Mouse (Mus musculus) brain, embryonic 14.5 days (tissue): ENCODE measurements around the gene Slc25a33.

ENCODE experiments used
- CTCF ChIP-seq: fragments of 200-500 bp; IDR thresholded peaks from 2 replicates; pipeline ENCODE4 v1.5.1; 2012; ENCODE audit warnings: inconsistent platforms, mild to moderate bottlenecking, moderate library complexity, borderline replicate concordance; ENCODE audit not compliant: insufficient read depth, insufficient read length; ENCODE audit errors: extremely low read depth
- POLR2A ChIP-seq: fragments of 200-500 bp; IDR thresholded peaks from 2 replicates; pipeline ENCODE4 v1.6.1; 2012; ENCODE audit warnings: mild to moderate bottlenecking, inconsistent platforms, borderline replicate concordance; ENCODE audit not compliant: poor library complexity, insufficient read depth, insufficient read length, severe bottlenecking; ENCODE audit errors: extremely low read depth

- TF ChIP-seq POLR2A (no peak), CTCF (no peak)
These were observed 6.7 kb upstream of the Slc25a33 start for GRCm38 (mm10) chr4:149780565-149781356.
